ENCODE assay signal across 8 mouse cellular contexts in genomic region chr4:99235203-99235856, GRCm38 (mm10). TPM values are rescaled to one million over a fixed set of nuclear protein-coding genes. Genes with fewer than 3 reads are reported as not detected.
DNase-seq lines count a peak whose midpoint lies in the region; ATAC-seq lines count a peak whose summit lies in the region.

No protein-coding gene starts in this region.

- no peak overlapping the region for H3K4me2 ChIP-seq in midbrain, embryonic 14.5 days (ENCODE audit: low read length)

- no peaks in the 10 kb centered on the region for H3K4me1 ChIP-seq in midbrain, embryonic 14.5 days (ENCODE audit: control insufficient read depth, insufficient read depth, low read length)

- WGBS in midbrain, embryonic 14.5 days, result 92% methylated on average over 8 of the region's 8 CpGs

- H3K9me3 ChIP-seq in midbrain, embryonic 14.5 days (ENCODE audit: control insufficient read depth, low read length), result no peaks in the 10 kb centered on the region

- H3K27ac ChIP-seq in midbrain, embryonic 14.5 days (replicated peaks; ENCODE audit: low read depth, low read length), result no peak overlapping the region

- peak; percentile 31 for DNase-seq in heart, adult 8-10 months (ENCODE audit: low spot score)
- no peak for DNase-seq in heart, postnatal 25 days (ENCODE audit: low spot score)
- DNase-seq in 416B (ENCODE audit: low read depth), result peak; percentile 71
- DNase-seq in ZHBTc4 (ENCODE audit: low read depth, low spot score), result peak; percentile 56
- DNase-seq in midbrain, embryonic 14.5 days, result peak; percentile 90
- DNase-seq in thymus, postnatal 25 days, result no peak

- no peak overlapping the region for H3K4me3 ChIP-seq in midbrain, embryonic 14.5 days (replicated peaks; ENCODE audit: low read depth, low read length)

- H3K9ac ChIP-seq in midbrain, embryonic 14.5 days (replicated peaks; ENCODE audit: low read length), result no peak overlapping the region

- no peaks in the 10 kb centered on the region for H3K27me3 ChIP-seq in midbrain, embryonic 14.5 days (ENCODE audit: control insufficient read depth, insufficient read depth, low read length)

- no peaks in the 10 kb centered on the region for H3K36me3 ChIP-seq in midbrain, embryonic 14.5 days (ENCODE audit: control insufficient read depth, insufficient read depth, low read length)

- intact Hi-C loops in heart, postnatal 25 days (cut with DNase I), result no loop called here

- ATAC-seq in granulocyte monocyte progenitor cell, adult 5-6 weeks (replicated peaks; ENCODE audit: poor library complexity, severe bottlenecking), result peak; percentile 74
- peak; percentile 31; the same call in 1 of the 2 replicates for ATAC-seq in midbrain, embryonic 14.5 days (ENCODE audit: low FRiP score, low TSS enrichment)
- ATAC-seq in activated CD4-positive, CD25-positive, alpha-beta regulatory T cell, adult 4 months, result no peak

RNA-seq across cellular contexts. Expression of gene Atg4c, which starts 41.6 kb away (rescaled TPM):
- total RNA-seq in heart, adult 8-10 months (2022), result 1 to 10 TPM; 3.9 to 5.0 (median 4.6) TPM
- total RNA-seq in heart, postnatal 25 days (2021), result 1 to 10 TPM; 3.7 to 4.7 TPM
- total RNA-seq in granulocyte monocyte progenitor cell, adult 5-6 weeks (2014; fragmentation: Nextera tagmentation), result 8.8 and 14.7 TPM in 2 replicates
- 7.4 and 15.0 TPM in 2 replicates for total RNA-seq in granulocyte monocyte progenitor cell, adult 5-6 weeks (2017)
- polyA plus RNA-seq in midbrain, embryonic 14.5 days (2014; fragmentation: Nextera tagmentation; extraction: Ambion mirVana), result 11.2 and 17.8 TPM in 2 replicates
- polyA plus RNA-seq in activated CD4-positive, CD25-positive, alpha-beta regulatory T cell, adult 4 months (2017; shearing (Covaris generic)), result 1 to 10 TPM in 1 of 2 experiments, under 1 TPM in 1; 0.50 to 1.1 TPM

Comparison
In these comparisons a context has a peak if more than half of its experiments do, and no peak if none do; other contexts are left out.
1. DNase-seq: peak in heart, adult 8-10 months (single experiment), 416B (single experiment), ZHBTc4 (single experiment) and midbrain, embryonic 14.5 days (single experiment); none in heart, postnatal 25 days (single experiment) and thymus, postnatal 25 days (single experiment).